ENCODE assay signal across 21 mouse cellular contexts in the genomic region with DNA sequence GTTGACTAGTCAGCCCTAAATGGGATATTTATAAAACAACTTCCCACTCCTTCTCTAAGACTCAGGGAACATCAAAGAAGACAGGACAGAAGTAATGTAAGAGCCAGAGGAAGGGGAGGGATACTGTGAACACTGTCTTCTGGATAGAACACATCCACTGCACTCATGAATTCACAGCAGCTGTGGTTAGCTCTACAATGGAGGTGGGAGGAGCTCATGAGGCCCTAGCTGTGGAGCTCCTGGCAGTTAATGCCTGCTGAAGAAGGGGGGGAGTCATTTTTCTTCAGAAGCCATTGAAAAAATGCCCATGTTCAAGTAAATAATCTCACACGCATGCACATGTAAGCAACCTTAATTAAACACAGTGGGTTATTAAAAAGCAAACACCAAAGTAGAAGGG. TPM values are rescaled to one million over a fixed set of nuclear protein-coding genes. Genes with fewer than 3 reads are reported as not detected.
"Had no signal": no experiment of that assay in that cellular context is flagged by ENCODE, and none has a peak within 500 bp of the region (broad histone marks: within the 10 kb centered on the region; RNA-seq: fewer than 3 reads in every experiment).

No protein-coding gene starts in this region.

- H3K27me3 ChIP-seq: limb, embryonic 13.5 days; neural tube, embryonic 13.5 days had no signal

- H3K4me2 ChIP-seq: limb, embryonic 13.5 days; neural tube, embryonic 13.5 days had no signal

- H3K9ac ChIP-seq: limb, embryonic 13.5 days; liver, embryonic 14.5 days; neural tube, embryonic 13.5 days had no signal

- H3K27ac ChIP-seq: limb, embryonic 13.5 days; liver, embryonic 14.5 days; midbrain, embryonic 10.5 days; neural tube, embryonic 13.5 days had no signal

- H3K4me3 ChIP-seq: limb, embryonic 13.5 days; midbrain, embryonic 10.5 days; neural tube, embryonic 13.5 days had no signal

- DNase-seq: kidney, adult 18-20 months; kidney, postnatal 10 days; kidney, postnatal 4 days; layer of hippocampus, adult 9-11 months; layer of hippocampus, postnatal 36 days; left cerebral cortex, postnatal 4 days; lung, adult 18-20 months; lung, postnatal 10 days; lung, postnatal 4 days; spleen, adult 18-20 months; thymus, adult 18-20 months; thymus, postnatal 14 days had no signal

- H3K9me3 ChIP-seq: limb, embryonic 13.5 days; midbrain, embryonic 10.5 days; neural tube, embryonic 13.5 days had no signal

- H3K36me3 ChIP-seq: neural tube, embryonic 13.5 days had no signal

- ATAC-seq: midbrain, embryonic 16.5 days had no signal

RNA-seq across cellular contexts. Expression of gene Gm28047, which starts 47.9 kb away (rescaled TPM):
- total RNA-seq: liver, adult 2 months; megakaryocyte, adult 5-6 weeks had no signal
- polyA plus RNA-seq: kidney, embryonic 14.5 days; limb, embryonic 13.5 days; liver, adult 2 months; liver, embryonic 14.5 days; midbrain, embryonic 10.5 days; midbrain, embryonic 16.5 days; neural tube, embryonic 13.5 days; stomach, embryonic 14.5 days had no signal
